30 mouse cellular contexts compared by ENCODE assay signal in the genomic region with DNA sequence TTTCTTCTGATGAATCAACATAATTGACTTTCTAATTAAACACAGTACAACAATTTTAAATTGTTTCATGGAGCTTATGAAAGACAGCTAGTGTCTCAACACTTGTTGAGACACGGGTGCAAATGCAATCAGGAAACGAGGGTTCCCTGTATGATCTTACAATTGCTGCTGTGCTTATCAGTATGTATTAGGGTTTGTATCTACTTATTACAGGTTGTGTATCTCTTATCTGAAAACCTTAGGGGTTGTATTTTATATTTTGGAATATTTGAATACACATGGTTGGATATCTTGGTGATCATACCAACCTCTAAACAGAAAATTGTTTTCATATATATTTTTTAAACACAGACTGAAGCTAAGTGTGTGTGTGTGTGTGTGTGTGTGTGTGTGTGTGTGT. TPM values are rescaled to one million over a fixed set of nuclear protein-coding genes. Genes with fewer than 3 reads are reported as not detected.
A peak's percentile ranks its signal among the peaks of the same experiment; 100 is the strongest.
DNase-seq lines count a peak whose midpoint lies in the region; ATAC-seq lines count a peak whose summit lies in the region.
"Had no signal": no experiment of that assay in that cellular context is flagged by ENCODE, and none has a peak within 500 bp of the region (broad histone marks: within the 10 kb centered on the region; RNA-seq: fewer than 3 reads in every experiment).

No protein-coding gene starts in this region.

- ATAC-seq in liver, embryonic 11.5 days (replicated peaks; ENCODE audit: low FRiP score), result no peak
- ATAC-seq in liver, embryonic 13.5 days (ENCODE audit: low read depth), result no peak
- ATAC-seq in liver, embryonic 16.5 days (ENCODE audit: low read depth), result peak; percentile 33; the same call in 1 of the 2 replicates
- ATAC-seq: activated CD4-positive, CD25-positive, alpha-beta regulatory T cell, adult 4 months; forebrain, embryonic 13.5 days; forebrain, embryonic 16.5 days; hindbrain, embryonic 16.5 days had no signal

- no peaks in the 10 kb centered on the region for H3K36me3 ChIP-seq in liver, embryonic 11.5 days (ENCODE audit: control insufficient read depth, insufficient read depth, low read length)
- H3K36me3 ChIP-seq in liver, embryonic 13.5 days, result no peaks in the 10 kb centered on the region
- no peaks in the 10 kb centered on the region for H3K36me3 ChIP-seq in liver, embryonic 16.5 days (ENCODE audit: control insufficient read depth, insufficient read depth)
- H3K36me3 ChIP-seq: embryonic facial prominence, embryonic 12.5 days; embryonic facial prominence, embryonic 15.5 days; forebrain, embryonic 10.5 days; G1E; heart, embryonic 12.5 days; heart, embryonic 15.5 days; hindbrain, embryonic 10.5 days; hindbrain, embryonic 13.5 days had no signal

- peaks cover 38% of the 10 kb centered on the region for H3K4me1 ChIP-seq in liver, embryonic 11.5 days (replicated peaks; ENCODE audit: control insufficient read depth, insufficient read depth, low read length)
- H3K4me1 ChIP-seq in liver, embryonic 13.5 days (replicated peaks), result peaks cover 92% of the 10 kb centered on the region
- peaks cover 73% of the 10 kb centered on the region for H3K4me1 ChIP-seq in liver, embryonic 16.5 days (ENCODE audit: control insufficient read depth, low read depth, low read length)
- H3K4me1 ChIP-seq: embryonic facial prominence, embryonic 15.5 days; forebrain, embryonic 13.5 days had no signal

- no peak overlapping the region for H3K4me3 ChIP-seq in liver, embryonic 11.5 days (ENCODE audit: low read depth, low read length)
- H3K4me3 ChIP-seq in liver, embryonic 13.5 days (replicated peaks), result peak overlapping the region; percentile 60
- peak overlapping the region; percentile 65 for H3K4me3 ChIP-seq in liver, embryonic 16.5 days (ENCODE audit: low read depth, low read length)
- H3K4me3 ChIP-seq: embryonic facial prominence, embryonic 12.5 days; embryonic facial prominence, embryonic 15.5 days; forebrain, embryonic 10.5 days; forebrain, embryonic 13.5 days; heart, embryonic 12.5 days; heart, embryonic 15.5 days; hindbrain, embryonic 10.5 days; hindbrain, embryonic 13.5 days had no signal

- peak overlapping the region; percentile 37 for H3K4me2 ChIP-seq in liver, embryonic 11.5 days
- peak overlapping the region; percentile 66 for H3K4me2 ChIP-seq in liver, embryonic 13.5 days
- H3K4me2 ChIP-seq in liver, embryonic 16.5 days (ENCODE audit: low read depth, low read length), result peak overlapping the region; percentile 57
- H3K4me2 ChIP-seq: embryonic facial prominence, embryonic 12.5 days; embryonic facial prominence, embryonic 15.5 days; forebrain, embryonic 13.5 days; heart, embryonic 12.5 days; heart, embryonic 15.5 days; hindbrain, embryonic 13.5 days had no signal

- no peak for DNase-seq in liver, embryonic 11.5 days (ENCODE audit: low spot score)
- DNase-seq in liver, result no peak
- no peak for DNase-seq in liver, embryonic 13.5 days
- no peak for DNase-seq in heart, adult 8-10 months (ENCODE audit: low spot score)
- no peak for DNase-seq in adrenal gland, postnatal 10 days
- no peak for DNase-seq in lung, postnatal 14 days
- DNase-seq: adrenal gland, adult 8-10 months; adrenal gland, postnatal 36 days; cerebellum, adult 11 months; cerebellum, adult 2 months; cerebellum, adult 9-11 months; cerebellum, postnatal 25 days; gastrocnemius, postnatal 14 days; heart, adult 11 months; heart, postnatal 10 days; heart, postnatal 36 days had no signal

- no peaks in the 10 kb centered on the region for H3K27me3 ChIP-seq in liver, embryonic 11.5 days (replicated peaks; ENCODE audit: control insufficient read depth, insufficient read depth, low read length)
- no peaks in the 10 kb centered on the region for H3K27me3 ChIP-seq in liver, embryonic 13.5 days
- H3K27me3 ChIP-seq in liver, embryonic 16.5 days (ENCODE audit: control insufficient read depth, insufficient read depth, low read depth, low read length), result no peaks in the 10 kb centered on the region
- H3K27me3 ChIP-seq: CH12.LX; embryonic facial prominence, embryonic 12.5 days; embryonic facial prominence, embryonic 15.5 days; forebrain, embryonic 13.5 days; heart, embryonic 12.5 days; heart, embryonic 15.5 days; hindbrain, embryonic 13.5 days had no signal

- H3K9me3 ChIP-seq in liver, embryonic 11.5 days (ENCODE audit: control insufficient read depth, low read length), result no peaks in the 10 kb centered on the region
- no peaks in the 10 kb centered on the region for H3K9me3 ChIP-seq in liver, embryonic 13.5 days (replicated peaks)
- no peaks in the 10 kb centered on the region for H3K9me3 ChIP-seq in liver, embryonic 16.5 days (replicated peaks; ENCODE audit: control insufficient read depth, low read length)
- H3K9me3 ChIP-seq: embryonic facial prominence, embryonic 12.5 days; embryonic facial prominence, embryonic 15.5 days; forebrain, embryonic 10.5 days; forebrain, embryonic 13.5 days; G1E; heart, embryonic 12.5 days; heart, embryonic 15.5 days; hindbrain, embryonic 10.5 days; hindbrain, embryonic 13.5 days had no signal

- no peak overlapping the region for H3K27ac ChIP-seq in liver, embryonic 11.5 days (ENCODE audit: low read depth, low read length)
- peak overlapping the region; percentile 95 for H3K27ac ChIP-seq in liver, embryonic 13.5 days
- H3K27ac ChIP-seq in liver, embryonic 16.5 days (ENCODE audit: low read length), result peak overlapping the region; percentile 97
- H3K27ac ChIP-seq: embryonic facial prominence, embryonic 12.5 days; embryonic facial prominence, embryonic 15.5 days; forebrain, embryonic 10.5 days; forebrain, embryonic 13.5 days; heart, embryonic 15.5 days; hindbrain, embryonic 10.5 days; hindbrain, embryonic 13.5 days had no signal

- 61% methylated on average over 2 of the region's 2 CpGs for WGBS in liver, embryonic 11.5 days
- 18% methylated on average over 2 of the region's 2 CpGs for WGBS in liver, embryonic 13.5 days (ENCODE audit: insufficient replicate concordance)
- 15% methylated on average over 2 of the region's 2 CpGs for WGBS in liver, embryonic 16.5 days (ENCODE audit: insufficient replicate concordance)

- H3K9ac ChIP-seq in liver, embryonic 11.5 days (ENCODE audit: low read depth, low read length), result no peak overlapping the region
- H3K9ac ChIP-seq in liver, embryonic 13.5 days, result peak overlapping the region; percentile 76
- peak overlapping the region; percentile 71 for H3K9ac ChIP-seq in liver, embryonic 16.5 days (ENCODE audit: low read depth, low read length)
- H3K9ac ChIP-seq: embryonic facial prominence, embryonic 12.5 days; embryonic facial prominence, embryonic 15.5 days; forebrain, embryonic 13.5 days; heart, embryonic 12.5 days; heart, embryonic 15.5 days; hindbrain, embryonic 13.5 days had no signal

RNA-seq across cellular contexts. Expression of gene Cd24a, which starts 16.1 kb away (rescaled TPM):
- 420 and 459 TPM in 2 replicates for polyA plus RNA-seq in liver, embryonic 11.5 days (2014; fragmentation: Nextera tagmentation; extraction: Ambion mirVana)
- 899 and 1,125 TPM in 2 replicates for polyA plus RNA-seq in liver, embryonic 13.5 days (2015; fragmentation: Nextera tagmentation; extraction: Ambion mirVana)
- 927 and 938 TPM in 2 replicates for polyA plus RNA-seq in liver, embryonic 16.5 days (2015; fragmentation: Nextera tagmentation; extraction: Ambion mirVana)
- total RNA-seq in heart, adult 8-10 months (2022), result 10 to 100 TPM in 1 of 4 experiments, 1 to 10 TPM in 3; 2.2 to 12.2 (median 3.4) TPM
- total RNA-seq in adrenal gland, postnatal 10 days (2021), result 10 to 100 TPM; 59.7 to 91.7 TPM

RNA-seq across cellular contexts. Expression of gene 1700021F05Rik, which starts 53.4 kb away (rescaled TPM):
- polyA plus RNA-seq in liver, embryonic 11.5 days (2014; fragmentation: Nextera tagmentation; extraction: Ambion mirVana), result 79.5 and 80.7 TPM in 2 replicates
- 40.1 and 51.7 TPM in 2 replicates for polyA plus RNA-seq in liver, embryonic 13.5 days (2015; fragmentation: Nextera tagmentation; extraction: Ambion mirVana)
- 21.6 and 26.4 TPM in 2 replicates for polyA plus RNA-seq in liver, embryonic 16.5 days (2015; fragmentation: Nextera tagmentation; extraction: Ambion mirVana)
- total RNA-seq in heart, adult 8-10 months (2022), result 100 to 1,000 TPM; 108 to 122 (median 117) TPM
- 100 to 1,000 TPM in 1 of 2 experiments, 10 to 100 TPM in 1; 94.1 to 111 TPM for total RNA-seq in adrenal gland, postnatal 10 days (2021)
